9 mouse cellular contexts compared by ENCODE assay signal in the genomic region with DNA sequence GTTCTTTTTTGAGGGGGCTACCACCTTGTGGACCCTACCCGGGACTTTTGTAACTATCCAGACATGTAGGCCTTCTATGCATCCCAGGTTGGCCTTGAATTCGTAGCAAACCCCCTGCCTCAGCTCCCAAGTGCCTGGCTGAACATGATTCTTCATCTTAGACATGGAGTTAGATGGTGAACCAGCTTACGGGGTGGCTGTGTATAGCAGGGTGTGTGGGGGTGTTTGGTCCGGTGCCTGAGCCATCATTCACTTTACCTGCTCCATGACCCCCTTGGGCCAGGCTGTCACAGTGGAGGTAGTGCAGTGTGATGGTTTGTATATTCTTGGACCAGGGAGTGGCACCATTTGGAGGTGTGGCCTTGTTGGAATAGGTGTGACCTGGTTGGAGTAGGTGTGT. TPM values are rescaled to one million over a fixed set of nuclear protein-coding genes. Genes with fewer than 3 reads are reported as not detected.
DNase-seq lines count a peak whose midpoint lies in the region; ATAC-seq lines count a peak whose summit lies in the region.
"Had no signal": no experiment of that assay in that cellular context is flagged by ENCODE, and none has a peak within 500 bp of the region (broad histone marks: within the 10 kb centered on the region; RNA-seq: fewer than 3 reads in every experiment).

No protein-coding gene starts in this region.

- WGBS in kidney, embryonic 14.5 days: 56% methylated on average over 4 of the region's 4 CpGs
- WGBS in embryonic facial prominence, embryonic 12.5 days: 60% methylated on average over 4 of the region's 4 CpGs
- 56% methylated on average over 4 of the region's 4 CpGs for WGBS in hindbrain, embryonic 12.5 days
- 29% methylated on average over 4 of the region's 4 CpGs for WGBS in midbrain, embryonic 13.5 days

- H3K27ac ChIP-seq in kidney, embryonic 14.5 days (ENCODE audit: low read depth, low read length): peak overlapping the region; percentile 88
- peak overlapping the region; percentile 81 for H3K27ac ChIP-seq in embryonic facial prominence, embryonic 12.5 days
- H3K27ac ChIP-seq in hindbrain, embryonic 12.5 days: peak overlapping the region; percentile 93
- H3K27ac ChIP-seq in midbrain, embryonic 13.5 days: peak overlapping the region; percentile 88

- H3K4me3 ChIP-seq in kidney, embryonic 14.5 days (ENCODE audit: low read length): no peak overlapping the region
- no peak overlapping the region for H3K4me3 ChIP-seq in embryonic facial prominence, embryonic 12.5 days
- 0 out of 2 replicates have a peak overlapping the region, but pooled peaks have one; percentile 25 for H3K4me3 ChIP-seq in hindbrain, embryonic 12.5 days
- H3K4me3 ChIP-seq in midbrain, embryonic 13.5 days (replicated peaks): no peak overlapping the region; the same call in 1 of the 2 replicates
- H3K4me3 ChIP-seq: megakaryocyte, embryonic 14.5 days had no signal

- no peak for DNase-seq in kidney, postnatal 10 days
- DNase-seq in right cerebral cortex, adult 2 months (ENCODE audit: low spot score in 2 of 2): no peak
- no peak for DNase-seq in embryo, embryonic 10.5 days (ENCODE audit: low spot score)

- no peak overlapping the region; the same call in 1 of the 2 replicates for H3K9ac ChIP-seq in kidney, embryonic 14.5 days (ENCODE audit: low read depth, low read length)
- H3K9ac ChIP-seq in embryonic facial prominence, embryonic 12.5 days: peak overlapping the region; percentile 38; the same call in 1 of the 2 replicates
- H3K9ac ChIP-seq in hindbrain, embryonic 12.5 days: peak overlapping the region; percentile 36
- H3K9ac ChIP-seq in midbrain, embryonic 13.5 days (replicated peaks): peak overlapping the region; percentile 43; the same call in 1 of the 2 replicates

- peaks cover 29% of the 10 kb centered on the region for H3K4me1 ChIP-seq in kidney, embryonic 14.5 days (ENCODE audit: control insufficient read depth, insufficient read depth, low read length)
- H3K4me1 ChIP-seq in embryonic facial prominence, embryonic 12.5 days: peaks cover 26% of the 10 kb centered on the region
- peaks cover 48% of the 10 kb centered on the region for H3K4me1 ChIP-seq in hindbrain, embryonic 12.5 days
- peaks cover 47% of the 10 kb centered on the region for H3K4me1 ChIP-seq in midbrain, embryonic 13.5 days (replicated peaks)

- peak overlapping the region; percentile 49; the same call in 1 of the 2 replicates for H3K4me2 ChIP-seq in kidney, embryonic 14.5 days (replicated peaks; ENCODE audit: low read depth, low read length)
- H3K4me2 ChIP-seq in embryonic facial prominence, embryonic 12.5 days (replicated peaks): peak overlapping the region; percentile 52
- peak overlapping the region; percentile 49 for H3K4me2 ChIP-seq in hindbrain, embryonic 12.5 days (replicated peaks)
- H3K4me2 ChIP-seq in midbrain, embryonic 13.5 days (replicated peaks): peak overlapping the region; percentile 44

- H3K36me3 ChIP-seq in kidney, embryonic 14.5 days (ENCODE audit: control insufficient read depth, insufficient read depth, low read length): no peaks in the 10 kb centered on the region
- no peaks in the 10 kb centered on the region for H3K36me3 ChIP-seq in embryonic facial prominence, embryonic 12.5 days
- no peaks in the 10 kb centered on the region for H3K36me3 ChIP-seq in hindbrain, embryonic 12.5 days
- no peaks in the 10 kb centered on the region for H3K36me3 ChIP-seq in midbrain, embryonic 13.5 days

- ATAC-seq in kidney, embryonic 14.5 days (ENCODE audit: low FRiP score, low TSS enrichment): no peak
- no peak for ATAC-seq in embryonic facial prominence, embryonic 12.5 days (ENCODE audit: insufficient number of reproducible peaks, insufficient read depth, low FRiP score, low TSS enrichment)
- peak; percentile 10; the same call in 1 of the 2 replicates for ATAC-seq in hindbrain, embryonic 12.5 days (ENCODE audit: low FRiP score)
- ATAC-seq in midbrain, embryonic 13.5 days: peak; percentile 17; the same call in 1 of the 2 replicates
- no peak for ATAC-seq in erythroblast, adult 5-6 weeks (replicated peaks; ENCODE audit: low FRiP score, poor library complexity, severe bottlenecking)

- no peaks in the 10 kb centered on the region for H3K9me3 ChIP-seq in kidney, embryonic 14.5 days (ENCODE audit: control insufficient read depth, low read length)
- peaks cover 5% of the 10 kb centered on the region; the same call in 1 of the 2 replicates for H3K9me3 ChIP-seq in embryonic facial prominence, embryonic 12.5 days
- H3K9me3 ChIP-seq in hindbrain, embryonic 12.5 days (replicated peaks): no peaks in the 10 kb centered on the region
- H3K9me3 ChIP-seq in midbrain, embryonic 13.5 days: no peaks in the 10 kb centered on the region; the same call in 1 of the 2 replicates

- peaks cover 3% of the 10 kb centered on the region; the same call in 1 of the 2 replicates for H3K27me3 ChIP-seq in kidney, embryonic 14.5 days (ENCODE audit: control insufficient read depth, insufficient read depth, low read length)
- H3K27me3 ChIP-seq in embryonic facial prominence, embryonic 12.5 days: no peaks in the 10 kb centered on the region
- peaks cover 13% of the 10 kb centered on the region for H3K27me3 ChIP-seq in hindbrain, embryonic 12.5 days
- peaks cover 37% of the 10 kb centered on the region for H3K27me3 ChIP-seq in midbrain, embryonic 13.5 days

RNA-seq across cellular contexts. Expression of a gene that starts 23.9 kb away (rescaled TPM):
- 45.0 and 48.3 TPM in 2 replicates for polyA plus RNA-seq in kidney, embryonic 14.5 days (2014; fragmentation: Nextera tagmentation; extraction: Ambion mirVana)
- polyA plus RNA-seq in embryonic facial prominence, embryonic 12.5 days (2016; fragmentation: Nextera tagmentation; extraction: Ambion mirVana): 51.7 and 54.0 TPM in 2 replicates
- 50.6 and 51.2 TPM in 2 replicates for polyA plus RNA-seq in hindbrain, embryonic 12.5 days (2016; fragmentation: Nextera tagmentation; extraction: Ambion mirVana)
- 50.7 and 55.4 TPM in 2 replicates for polyA plus RNA-seq in midbrain, embryonic 13.5 days (2015; fragmentation: Nextera tagmentation; extraction: Ambion mirVana)
- 2.1 TPM in 1 of 2 replicates, not detected in the other for total RNA-seq in erythroblast, adult 5-6 weeks (2015; ENCODE audit: low replicate concordance)
- total RNA-seq in erythroblast, adult 5-6 weeks (2017; ENCODE audit: low replicate concordance): 2.0 TPM in 1 of 2 replicates, not detected in the other

RNA-seq across cellular contexts. Expression of a gene that starts 24.1 kb away (rescaled TPM):
- polyA plus RNA-seq in kidney, embryonic 14.5 days (2014; fragmentation: Nextera tagmentation; extraction: Ambion mirVana): 19.0 and 32.9 TPM in 2 replicates
- 38.1 and 38.5 TPM in 2 replicates for polyA plus RNA-seq in embryonic facial prominence, embryonic 12.5 days (2016; fragmentation: Nextera tagmentation; extraction: Ambion mirVana)
- polyA plus RNA-seq in hindbrain, embryonic 12.5 days (2016; fragmentation: Nextera tagmentation; extraction: Ambion mirVana): 27.3 and 31.5 TPM in 2 replicates
- polyA plus RNA-seq in midbrain, embryonic 13.5 days (2015; fragmentation: Nextera tagmentation; extraction: Ambion mirVana): 21.1 and 22.9 TPM in 2 replicates
- total RNA-seq in erythroblast, adult 5-6 weeks (2015; ENCODE audit: low replicate concordance): 0.38 and 1.0 TPM in 2 replicates
- 0.26 and 1.4 TPM in 2 replicates for total RNA-seq in erythroblast, adult 5-6 weeks (2017; ENCODE audit: low replicate concordance)

Comparison
In these comparisons a context has a peak if more than half of its experiments do, and no peak if none do; other contexts are left out.
1. ATAC-seq: peak in hindbrain, embryonic 12.5 days (single experiment) and midbrain, embryonic 13.5 days (single experiment); none in kidney, embryonic 14.5 days (single experiment), embryonic facial prominence, embryonic 12.5 days (single experiment) and erythroblast, adult 5-6 weeks (single experiment).
2. Peak in every context shown above with its lines, with median percentiles within 50 percentile points of each other: H3K27ac ChIP-seq and H3K4me2 ChIP-seq.